Mouse (Mus musculus) MEL (cell line): ENCODE data around the gene Agbl1.

ENCODE experiments used
- CTCF ChIP-seq, 3 experiments: IDR thresholded peaks in 2 of 3; conservative IDR thresholded peaks in 1 of 3; 2 replicates each; pipeline ENCODE4 v1.5.1; 2011 to 2012; ENCODE audit warnings: low read length in 3 of 3, low read depth in 2 of 3, mild to moderate bottlenecking in 2 of 3, improper control_type of control experiment in 1 of 3, inconsistent platforms in 1 of 3, mixed read lengths in 1 of 3, moderate library complexity in 1 of 3; ENCODE audit not compliant: control insufficient read depth in 1 of 3, insufficient read depth in 1 of 3, poor library complexity in 1 of 3, severe bottlenecking in 1 of 3
- MAFK ChIP-seq: IDR thresholded peaks from 2 replicates; pipeline ENCODE4 v1.6.1; 2011; ENCODE audit warnings: low read depth, mild to moderate bottlenecking, low read length, improper control_type of control experiment, borderline replicate concordance
- MAX ChIP-seq: IDR thresholded peaks from 2 replicates; pipeline ENCODE4 v1.6.1; 2011; ENCODE audit warnings: low read length, improper control_type of control experiment
- POLR2A ChIP-seq, 2 experiments: IDR thresholded peaks; 2 replicates each; pipeline ENCODE4 v1.6.1; 2011 to 2012; ENCODE audit warnings: low read length in 2 of 2, mild to moderate bottlenecking in 2 of 2, control low read depth in 1 of 2, improper control_type of control experiment in 1 of 2, low read depth in 1 of 2, moderate library complexity in 1 of 2; ENCODE audit not compliant: control insufficient read depth in 1 of 2, insufficient read depth in 1 of 2, poor library complexity in 1 of 2
- UBTF ChIP-seq: IDR thresholded peaks from 2 replicates; pipeline ENCODE4 v1.6.1; 2012; ENCODE audit warnings: low read depth, mild to moderate bottlenecking, inconsistent platforms, low read length, improper control_type of control experiment, moderate library complexity, borderline replicate concordance; ENCODE audit not compliant: insufficient read depth
- ZC3H11A ChIP-seq: IDR thresholded peaks from 2 replicates; pipeline ENCODE4 v1.6.1; 2012; ENCODE audit warnings: low read depth, mild to moderate bottlenecking, inconsistent platforms, low read length, improper control_type of control experiment

- no peak for TF ChIP-seq MAFK
- TF ChIP-seq UBTF, result no peak
- no peak for TF ChIP-seq ZC3H11A
- no peak for TF ChIP-seq CTCF (IDR thresholded peaks at IDR 0.05 in 2 of 3, conservative IDR thresholded peaks at IDR 0.05 in 1 of 3; ENCODE audit: control insufficient read depth in 1 of 3, insufficient read depth in 1 of 3, low read depth in 2 of 3, low read length in 3 of 3, poor library complexity in 1 of 3, severe bottlenecking in 1 of 3)
- no peak for TF ChIP-seq POLR2A (IDR thresholded peaks at IDR 0.05; ENCODE audit: control insufficient read depth in 1 of 2, insufficient read depth in 1 of 2, low read depth in 1 of 2, low read length in 2 of 2, poor library complexity in 1 of 2)
- no peak for TF ChIP-seq MAX
Measured at GRCm38 (mm10) chr7:76392296-76392940, 162.7 kb downstream of the Agbl1 start.
